Mouse (Mus musculus): ENCODE results near the gene Olfr655.

DNA sequence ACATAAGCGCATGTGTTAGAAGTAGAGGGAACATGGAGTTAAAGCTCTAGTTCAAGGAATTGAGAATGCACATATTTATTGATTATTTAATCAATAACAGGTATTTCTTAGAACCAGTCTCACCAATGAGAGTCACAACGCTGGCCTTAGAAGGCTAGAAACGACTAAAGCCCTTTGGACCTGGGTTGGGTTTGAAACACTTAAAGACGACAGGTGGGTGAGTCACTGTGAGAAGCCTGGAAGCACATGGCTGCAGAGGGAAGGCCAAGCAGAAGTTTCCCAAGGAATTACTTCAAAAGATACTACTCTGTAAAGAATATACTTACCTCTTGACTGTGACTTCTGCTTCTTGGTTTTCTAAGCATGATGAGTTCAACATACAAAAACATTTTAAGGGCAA lies 20.7 kb downstream of the Olfr655 start:
- TF ChIP-seq CTCF (IDR thresholded peaks at IDR 0.05; ENCODE audit: control insufficient read depth, insufficient read depth, insufficient read length) (no peak), USF1 (IDR thresholded peaks at IDR 0.05; ENCODE audit: low read depth) (no peak), CEBPB (IDR thresholded peaks at IDR 0.05; ENCODE audit: low read depth) (no peak)
